Mouse (Mus musculus) ES-CJ7 (cell line): ENCODE measurements around the gene Rere.
"Not testable (repeated sequence)": the region's sequence is repeated elsewhere in the genome, so short reads cannot be mapped to it uniquely, and the experiment has no call there.

Source experiments
- DNase-seq: peaks from one replicate; pipeline ENCODE4 v3.0.0; 2011; ENCODE audit warnings: low read depth, low spot score

Rere gene

GRCm38 (mm10) chr4:150504304-150505021 lies 223.0 kb downstream of the Rere start:
- no peak for DNase-seq

GRCm38 (mm10) chr4:150509026-150509712 lies 227.7 kb downstream of the Rere start:
- DNase-seq, result no peak

GRCm38 (mm10) chr4:150510036-150510435 lies 228.6 kb downstream of the Rere start:
- no peak for DNase-seq

DNA sequence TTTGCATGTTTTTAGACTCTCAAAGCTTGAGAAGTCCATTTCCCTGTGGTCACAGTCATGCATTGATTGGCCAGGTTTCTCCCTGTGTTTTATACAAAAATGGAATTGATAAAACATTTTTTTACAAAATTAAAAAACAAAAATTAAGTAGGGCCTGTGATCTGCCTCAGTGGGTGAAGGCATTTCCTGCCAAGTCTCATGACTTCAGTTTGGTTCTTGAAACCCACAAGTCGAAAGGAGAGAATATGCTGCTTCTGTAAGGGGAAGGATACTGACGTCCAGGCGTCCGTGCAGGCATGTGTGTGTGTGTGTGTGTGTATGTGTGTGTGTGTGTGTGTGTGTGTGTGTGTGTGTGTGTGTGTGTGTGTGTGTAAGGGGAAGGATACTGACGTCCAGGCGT lies 231.9 kb downstream of the Rere start:
- not testable (repeated sequence) for DNase-seq

DNA sequence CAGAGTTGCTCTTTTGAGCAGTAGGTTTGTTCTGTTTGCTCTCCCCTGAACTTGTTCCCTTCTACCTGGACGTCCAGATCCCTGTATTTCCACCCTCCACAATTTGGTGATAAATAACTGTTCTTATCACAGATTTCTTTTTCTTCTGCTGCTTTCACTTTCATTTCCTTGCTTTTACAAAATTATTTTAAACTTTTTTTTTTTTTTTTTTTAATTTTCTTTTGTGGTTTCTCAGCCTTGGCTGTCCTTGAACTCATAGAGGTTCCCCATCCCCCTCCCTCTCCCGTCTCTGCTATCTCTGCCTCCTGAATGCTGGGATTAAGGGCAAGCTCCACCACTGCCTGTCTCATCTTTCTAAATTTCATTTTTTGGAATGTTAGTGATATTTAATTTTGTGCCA lies 234.8 kb downstream of the Rere start:
- DNase-seq, result no peak

DNA sequence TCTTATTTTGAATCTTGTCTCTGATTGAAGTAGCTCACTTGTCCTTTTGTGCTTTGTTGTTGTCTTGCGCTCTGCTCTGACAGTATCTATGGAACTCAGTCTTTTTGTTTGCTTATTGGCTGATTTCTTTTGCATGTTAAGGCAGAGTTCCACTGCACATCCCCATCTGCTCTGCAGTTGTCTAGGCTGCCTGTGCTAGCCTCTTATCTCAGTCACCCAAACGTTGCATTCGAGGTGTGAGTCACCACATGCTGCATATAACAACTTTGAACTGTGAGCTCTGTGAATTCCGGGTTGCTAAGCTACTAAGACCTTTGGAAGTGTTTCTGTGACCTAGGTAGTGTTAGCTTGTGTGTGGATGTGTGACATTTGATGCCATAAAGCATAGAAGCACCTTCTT lies 235.9 kb downstream of the Rere start:
- no peak for DNase-seq

DNA sequence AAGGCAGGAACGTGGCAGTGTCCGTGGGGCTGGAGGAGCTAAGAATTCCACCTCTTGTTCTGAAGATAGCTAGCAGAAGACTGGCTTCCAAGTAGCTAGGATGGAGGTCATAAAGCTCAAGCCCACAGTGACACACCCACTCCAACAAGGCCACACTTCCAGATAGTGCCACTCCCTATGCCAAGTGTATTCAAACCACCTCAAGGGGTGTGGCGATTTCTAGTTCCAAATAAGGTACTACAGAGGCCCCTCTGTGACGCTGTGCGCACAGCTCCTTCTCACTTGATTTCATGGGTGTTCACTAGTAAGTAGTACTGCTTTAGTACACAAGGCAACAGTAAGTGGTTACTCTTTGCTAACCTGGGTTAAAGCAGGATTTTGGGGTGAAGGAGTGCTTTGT lies 237.4 kb downstream of the Rere start:
- peak; percentile 86 for DNase-seq

- no peak for DNase-seq
These were observed 238.6 kb downstream of the Rere start for GRCm38 (mm10) chr4:150520069-150520468.

DNA sequence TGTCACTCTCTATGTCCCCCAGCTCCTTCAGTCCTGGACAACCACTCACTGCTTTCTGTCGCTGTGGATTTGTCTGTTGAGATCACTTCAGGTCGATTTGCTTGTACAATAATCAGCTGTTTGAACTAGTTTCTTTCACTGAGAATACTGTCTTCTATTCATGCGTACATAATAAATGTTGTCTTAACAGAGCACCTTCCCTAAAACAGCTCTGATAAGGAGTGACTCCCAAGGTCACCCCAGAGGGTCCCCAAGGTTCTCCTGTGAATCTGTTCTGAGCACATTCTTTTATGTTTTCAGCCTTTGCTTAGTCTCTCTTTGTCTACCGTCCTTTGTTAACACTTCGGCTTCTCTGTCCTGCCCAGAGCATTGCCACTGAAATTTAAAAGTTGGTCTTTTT lies 241.0 kb downstream of the Rere start:
- no peak for DNase-seq

DNA sequence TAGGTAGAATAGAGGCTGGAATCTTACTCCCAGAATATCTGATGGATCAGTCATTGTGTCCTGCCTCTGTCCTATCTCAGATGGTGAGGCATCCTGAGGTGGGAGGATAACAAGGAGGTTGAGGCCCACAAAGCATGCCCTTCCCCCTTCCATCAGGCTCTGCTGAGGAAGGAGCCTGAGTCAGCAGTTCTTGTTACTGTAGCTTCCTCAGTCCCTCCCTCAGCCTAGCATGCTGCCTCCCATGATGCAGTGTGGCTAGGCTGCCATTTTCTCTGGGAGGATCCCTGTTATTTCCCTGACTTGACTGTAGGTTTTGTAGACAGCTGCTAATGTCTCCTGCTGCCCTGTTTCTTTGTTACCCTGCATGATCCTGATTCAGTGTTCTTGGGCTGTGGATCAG lies 241.9 kb downstream of the Rere start:
- peak; percentile 78 for DNase-seq

DNA sequence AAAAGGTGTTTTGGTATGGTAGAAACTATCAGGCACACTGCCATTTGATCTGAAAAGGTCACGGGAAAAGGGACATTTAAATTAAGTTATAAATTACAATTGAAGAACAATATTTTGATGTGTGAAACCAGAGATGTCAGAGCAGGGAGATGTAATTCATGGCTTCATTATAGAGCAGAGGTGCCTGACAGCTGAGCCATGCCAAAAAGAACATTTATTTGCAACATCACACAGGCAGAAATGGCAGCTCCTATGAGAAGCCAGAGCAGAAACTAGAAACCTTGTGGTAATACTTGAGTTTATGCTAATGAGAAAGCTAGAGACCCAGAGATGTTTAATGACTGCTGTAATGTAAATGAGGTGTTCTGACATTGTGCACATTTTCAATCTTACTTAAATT lies 244.8 kb downstream of the Rere start:
- DNase-seq, result no peak

- DNase-seq, result no peak
These were observed 247.0 kb downstream of the Rere start for GRCm38 (mm10) chr4:150528426-150528825.

- no peak for DNase-seq
These were observed 247.4 kb downstream of the Rere start for GRCm38 (mm10) chr4:150528846-150529245.

DNA sequence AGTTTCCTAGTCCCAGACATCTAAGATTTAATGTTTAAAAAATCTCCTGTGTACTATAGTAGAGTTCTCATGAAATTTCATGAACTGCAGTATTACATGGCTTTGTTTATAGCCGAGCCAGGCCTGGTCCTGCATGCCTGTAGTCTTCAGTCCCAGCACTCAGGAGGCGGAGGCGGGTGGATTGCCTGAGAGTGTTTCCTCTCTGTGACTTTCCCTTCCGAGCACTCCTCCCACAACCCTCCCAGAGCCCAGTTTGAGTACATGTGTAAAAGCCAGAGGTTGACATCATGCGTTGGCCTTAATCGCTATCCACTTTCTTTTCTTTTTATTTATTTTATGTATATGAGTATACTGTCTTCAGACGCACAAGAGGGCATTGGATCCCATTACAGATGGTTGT lies 250.4 kb downstream of the Rere start:
- DNase-seq, result no peak

DNA sequence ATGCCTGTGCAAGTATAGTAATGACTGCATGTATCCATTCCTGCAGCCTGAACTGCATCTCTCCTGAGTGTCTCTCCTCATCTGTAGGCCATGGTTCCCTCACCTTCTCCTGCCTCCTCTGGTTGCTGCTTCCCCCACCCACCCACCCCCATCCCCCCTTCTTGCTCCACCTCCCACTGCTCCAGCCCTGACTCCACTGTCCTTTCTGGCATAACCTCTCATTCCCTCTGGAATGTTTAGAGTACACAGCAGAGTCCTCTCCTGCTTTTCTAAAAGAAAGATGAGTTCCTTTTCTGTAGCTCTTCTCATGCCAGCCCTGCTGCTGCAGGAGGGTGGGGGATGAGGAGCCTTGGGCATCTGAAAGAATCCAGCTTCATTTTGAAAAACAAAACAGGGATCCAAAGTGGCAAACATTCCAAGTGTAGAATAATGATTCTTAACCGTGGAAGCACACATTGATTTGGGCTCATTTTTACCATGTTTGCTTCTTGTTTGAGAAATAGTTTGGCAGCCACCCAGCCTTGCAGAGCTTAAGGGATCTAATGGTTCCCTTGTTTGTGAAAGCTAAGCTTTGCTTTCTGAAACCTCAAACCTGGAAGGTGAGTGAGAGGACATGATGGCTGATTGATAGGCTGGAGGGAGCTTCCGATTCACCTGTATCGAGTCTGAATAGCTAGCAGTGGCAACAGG lies 255.5 kb downstream of the Rere start:
- DNase-seq, result no peak

- no peak for DNase-seq
These were observed 258.4 kb downstream of the Rere start for GRCm38 (mm10) chr4:150539846-150540245.

DNA sequence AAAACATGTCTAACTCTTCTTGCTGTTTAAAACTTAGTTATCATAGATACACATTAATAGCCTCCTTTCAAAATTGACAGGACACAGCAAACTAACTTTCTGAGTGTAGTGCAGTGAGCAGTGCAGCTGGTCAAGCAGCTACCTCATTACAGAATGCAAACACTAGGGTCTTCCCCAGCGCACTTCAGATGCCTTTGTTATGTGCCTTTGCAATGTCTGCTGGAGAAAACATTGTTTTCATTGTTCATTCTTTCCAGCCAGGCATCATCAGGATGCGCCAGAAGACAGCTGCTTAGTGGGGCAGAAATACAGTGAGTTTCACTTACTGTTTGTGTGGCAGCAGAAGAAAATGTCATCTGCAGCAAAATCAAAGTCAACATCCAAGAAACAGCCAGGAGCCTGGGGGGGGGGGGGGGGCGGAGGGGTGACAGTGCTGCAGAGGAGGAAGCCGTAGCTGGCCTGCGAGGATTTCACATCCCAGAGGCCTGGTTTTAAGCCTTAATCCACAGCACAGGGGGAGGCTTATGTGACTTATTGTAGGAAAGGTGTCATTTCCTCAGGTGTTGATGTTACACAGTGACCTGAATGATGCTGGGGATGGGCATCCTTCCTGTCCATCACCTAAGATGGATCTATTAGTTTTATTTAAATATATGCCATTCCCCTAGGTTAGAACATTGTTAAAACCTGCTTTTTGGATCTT lies 259.1 kb downstream of the Rere start:
- DNase-seq, result no peak

DNA sequence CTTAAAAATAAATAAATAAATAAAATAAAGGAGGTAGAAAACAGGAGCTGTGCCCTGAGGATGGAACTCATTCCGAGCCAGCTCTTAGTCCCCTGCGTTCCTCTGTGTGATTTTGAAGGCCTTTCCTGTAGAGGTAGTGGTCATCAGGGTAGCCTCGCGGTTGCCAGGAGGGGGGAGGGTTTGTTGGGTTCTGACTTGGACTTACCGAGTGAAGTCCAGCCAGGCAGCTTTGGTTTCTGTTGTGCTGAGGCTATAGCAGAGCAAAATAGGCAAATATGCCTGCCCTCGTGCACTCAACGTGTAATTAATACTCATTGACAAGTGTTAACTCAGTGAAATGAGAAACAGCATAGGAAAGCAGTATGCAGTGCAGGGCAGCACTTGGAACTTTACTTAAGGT lies 262.8 kb downstream of the Rere start:
- DNase-seq, result no peak

DNA sequence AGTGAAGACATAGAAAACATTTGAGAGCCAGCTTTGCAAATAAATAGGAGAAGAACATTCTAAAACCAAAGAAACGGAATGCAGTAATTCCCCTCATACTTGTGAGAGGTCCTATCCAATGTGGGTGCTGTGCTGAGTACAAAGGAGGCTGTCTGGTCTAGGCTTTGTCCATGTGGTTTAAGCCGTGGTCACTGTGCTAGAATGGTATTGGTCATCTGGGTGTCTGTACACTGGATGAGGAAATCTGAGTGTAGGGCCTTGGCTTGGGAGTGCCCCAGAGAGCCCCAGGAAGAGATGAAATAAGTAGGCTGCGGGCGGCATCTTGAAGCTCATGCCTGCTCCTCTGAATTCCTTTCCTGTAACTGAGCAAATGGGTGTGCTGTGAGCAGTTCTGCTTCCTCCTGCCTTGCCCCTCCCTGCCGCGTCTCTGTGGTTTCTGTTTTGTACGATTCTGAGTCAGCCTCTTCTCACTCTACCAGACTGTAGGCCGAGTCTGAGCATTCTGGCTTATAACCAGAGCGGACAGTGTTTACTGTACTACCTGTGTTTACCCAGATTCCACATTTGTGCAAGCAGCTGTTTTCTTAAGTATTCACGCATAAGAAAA lies 263.3 kb downstream of the Rere start:
- DNase-seq, result peak; percentile 36

DNA sequence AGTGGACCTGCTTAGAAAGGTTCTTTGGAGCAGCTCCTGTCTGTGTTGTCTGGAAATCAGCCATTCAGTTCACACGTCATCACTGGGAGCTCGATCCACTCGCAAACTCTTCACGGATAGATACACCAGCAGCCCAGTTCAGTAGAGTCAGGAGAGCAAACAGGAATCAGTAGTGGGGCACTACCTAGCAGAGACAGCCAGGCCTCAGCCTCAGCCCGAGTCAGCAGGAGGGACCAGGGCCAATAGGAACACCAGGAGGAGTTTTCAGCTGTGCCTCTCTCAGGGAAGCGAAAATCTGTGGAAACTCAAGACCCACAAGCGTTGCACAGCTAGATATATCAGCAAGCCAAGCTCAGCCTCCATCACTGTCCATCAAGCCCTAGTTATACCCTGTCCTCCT lies 264.3 kb downstream of the Rere start:
- no peak for DNase-seq

DNA sequence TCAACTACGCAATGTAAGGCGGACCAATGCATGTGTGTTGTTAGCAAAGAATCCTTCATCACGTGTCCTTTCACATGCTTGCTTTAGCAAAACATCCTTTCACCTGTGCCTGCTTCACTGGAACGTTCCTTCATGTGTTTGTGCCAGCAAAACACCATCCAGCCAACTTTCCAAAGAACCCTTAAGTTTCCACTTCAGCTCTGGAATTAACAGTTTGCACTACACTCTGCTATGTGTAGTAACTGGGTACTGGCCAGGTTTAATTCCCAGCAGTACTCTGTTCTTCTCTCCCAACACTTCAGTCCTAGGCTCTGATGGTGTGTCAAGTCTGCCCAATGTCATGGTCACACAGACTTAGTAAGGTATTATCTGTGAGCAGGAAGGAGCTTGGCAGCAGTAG lies 264.9 kb downstream of the Rere start:
- not testable (repeated sequence) for DNase-seq

DNA sequence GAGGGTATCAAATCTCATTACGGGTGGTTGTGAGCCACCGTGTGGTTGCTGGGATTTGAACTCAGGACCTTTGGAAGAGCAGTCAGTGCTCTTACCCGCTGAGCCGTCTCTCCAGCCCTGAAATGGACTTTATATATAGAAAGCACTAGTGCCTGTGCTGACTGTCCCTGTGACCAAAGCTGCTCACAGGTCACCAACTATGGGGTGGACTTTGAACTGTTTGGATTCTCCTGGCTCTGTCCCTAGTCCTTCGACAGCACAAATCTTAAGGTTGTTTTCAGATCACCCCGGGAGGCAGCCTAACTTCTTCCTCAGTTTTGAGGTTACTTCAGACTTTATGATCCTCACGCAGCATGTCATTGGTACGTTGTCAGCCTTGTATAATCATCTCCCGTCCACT lies 267.9 kb downstream of the Rere start:
- no peak for DNase-seq
